Mouse (Mus musculus): ENCODE measurements around the gene Tmc6. TPM values are rescaled to one million over a fixed set of nuclear protein-coding genes. Genes with fewer than 3 reads are reported as not detected.
"Not testable (repeated sequence)": the region's sequence is repeated elsewhere in the genome, so short reads cannot be mapped to it uniquely, and the experiment has no call there.

The Tmc6 gene
- total RNA-seq, 2 experiments from 2014 or later: 2.5 to 4.9 TPM

- no peak for DNase-seq (ENCODE audit: low spot score)
These were observed 31.9 kb upstream of the Tmc6 start for GRCm38 (mm10) chr11:117813867-117814266.

GRCm38 (mm10) chr11:117810401-117811046 lies 28.5 kb upstream of the Tmc6 start:
- DNase-seq (ENCODE audit: low spot score): peak; percentile 89

- DNase-seq (ENCODE audit: low spot score): peak; percentile 72
These were observed 27.7 kb upstream of the Tmc6 start, which contains the start of the genes Gm20708 and Syngr2 for GRCm38 (mm10) chr11:117809407-117810311. Gene Gm20708 (plus strand): TSS chr11:117809668. Gene Syngr2 (plus strand): TSS chr11:117809668.

- DNase-seq (ENCODE audit: low spot score): no peak
These were observed 24.8 kb upstream of the Tmc6 start for GRCm38 (mm10) chr11:117806781-117807180.

- no peak for DNase-seq (ENCODE audit: low spot score)
These were observed 21.2 kb upstream of the Tmc6 start for GRCm38 (mm10) chr11:117803166-117803688.

- peak; percentile 47 for DNase-seq (ENCODE audit: low spot score)
These were observed 19.7 kb upstream of the Tmc6 start for GRCm38 (mm10) chr11:117801650-117802049.

GRCm38 (mm10) chr11:117800038-117800437 lies 18.0 kb upstream of the Tmc6 start:
- DNase-seq (ENCODE audit: low spot score): no peak

GRCm38 (mm10) chr11:117799174-117799573 lies 17.2 kb upstream of the Tmc6 start:
- DNase-seq (ENCODE audit: low spot score): no peak

- DNase-seq (ENCODE audit: low spot score): no peak
These were observed 16.2 kb upstream of the Tmc6 start for GRCm38 (mm10) chr11:117798160-117798541.

- DNase-seq (ENCODE audit: low spot score): no peak
These were observed 15.6 kb upstream of the Tmc6 start, which contains the start of gene 6030468B19Rik for GRCm38 (mm10) chr11:117797511-117798159. Gene 6030468B19Rik (plus strand): TSS chr11:117797660.

GRCm38 (mm10) chr11:117796954-117797353 lies 15.0 kb upstream of the Tmc6 start:
- no peak for DNase-seq (ENCODE audit: low spot score)

GRCm38 (mm10) chr11:117794035-117794551 lies 12.1 kb upstream of the Tmc6 start:
- no peak for DNase-seq (ENCODE audit: low spot score)

GRCm38 (mm10) chr11:117792281-117792888 lies 10.4 kb upstream of the Tmc6 start:
- no peak for DNase-seq (ENCODE audit: low spot score)

GRCm38 (mm10) chr11:117791441-117791761 lies 9.4 kb upstream of the Tmc6 start:
- no peak for DNase-seq (ENCODE audit: low spot score)

- DNase-seq (ENCODE audit: low spot score): no peak
These were observed 8.9 kb upstream of the Tmc6 start for GRCm38 (mm10) chr11:117790703-117791440.

- peak; percentile 80 for DNase-seq (ENCODE audit: low spot score)
These were observed 8.3 kb upstream of the Tmc6 start for GRCm38 (mm10) chr11:117790286-117790685.

- not testable (repeated sequence) for DNase-seq (ENCODE audit: low spot score)
These were observed 6.5 kb upstream of the Tmc6 start for GRCm38 (mm10) chr11:117788481-117788880.

GRCm38 (mm10) chr11:117786294-117786693 lies 4.3 kb upstream of the Tmc6 start:
- DNase-seq (ENCODE audit: low spot score): peak; percentile 60

- DNase-seq (ENCODE audit: low spot score): no peak
These were observed 1.8 kb upstream of the Tmc6 start for GRCm38 (mm10) chr11:117783683-117784309.

- no peak for DNase-seq (ENCODE audit: low spot score)
These were observed 1.1 kb upstream of the Tmc6 start for GRCm38 (mm10) chr11:117783089-117783488.

Measured in gastrocnemius, adult 18-20 months (tissue).